Mouse (Mus musculus): ENCODE results near the gene Zfp292. TPM values are rescaled to one million over a fixed set of nuclear protein-coding genes. Genes with fewer than 3 reads are reported as not detected.

Gene Zfp292
- total and polyA plus RNA-seq, 3 experiments, result 9.8 to 19.4 (median 16.8) TPM

GRCm38 (mm10) chr4:34861438-34861837, 21.3 kb downstream of the Zfp292 start:
- DNase-seq (ENCODE audit: low read depth, low spot score), result no peak
- Histone ChIP-seq H3K4me1 (ENCODE audit: control insufficient read depth in 1 of 2, insufficient read depth in 2 of 2, low read length in 2 of 2) (peaks cover 0 to 4% of the 10 kb centered on the region in 2 experiments; a peak in 2 of 4 replicates), H3K9me3 (replicated peaks; ENCODE audit: insufficient read depth, low read length) (no peaks in the 10 kb centered on the region), H3K9ac (ENCODE audit: control insufficient read depth, low read depth, low read length, poor library complexity, severe bottlenecking) (no peak overlapping the region), H3K4me3 (ENCODE audit: control insufficient read depth in 1 of 2, insufficient read depth in 1 of 2, low read depth in 2 of 2, low read length in 2 of 2) (no peak overlapping the region), H3K79me2 (ENCODE audit: control insufficient read depth, insufficient read depth, low read length, poor library complexity) (peaks cover 46% of the 10 kb centered on the region), H3K27ac (ENCODE audit: control insufficient read depth, low read depth, low read length) (no peak overlapping the region), H3K36me3 (ENCODE audit: control insufficient read depth in 1 of 2, insufficient read depth in 2 of 2, low read length in 2 of 2) (peaks cover 2 to 4% of the 10 kb centered on the region in 2 experiments; a peak in 3 of 4 replicates), H3K27me3 (ENCODE audit: control insufficient read depth in 1 of 2, insufficient read depth in 2 of 2, low read length in 2 of 2) (no peaks in the 10 kb centered on the region)
- TF ChIP-seq TBP (IDR thresholded peaks at IDR 0.05; ENCODE audit: low read depth, low read length), result no peak

GRCm38 (mm10) chr4:34859416-34859815, 23.3 kb downstream of the Zfp292 start:
- no peaks in the 10 kb centered on the region for H3K27me3 ChIP-seq (ENCODE audit: control insufficient read depth in 1 of 2, insufficient read depth in 2 of 2, low read length in 2 of 2)
- H3K4me1 ChIP-seq (ENCODE audit: control insufficient read depth in 1 of 2, insufficient read depth in 2 of 2, low read length in 2 of 2), result peaks cover 0 to 4% of the 10 kb centered on the region in 2 experiments; a peak in 2 of 4 replicates
- TF ChIP-seq POLR2A (IDR thresholded peaks at IDR 0.05; ENCODE audit: control insufficient read depth in 1 of 2, insufficient read depth in 1 of 2, low read depth in 1 of 2, low read length in 2 of 2, poor library complexity in 1 of 2) (no peak), RCOR1 (IDR thresholded peaks at IDR 0.05; ENCODE audit: low read depth, low read length) (no peak), SIN3A (IDR thresholded peaks at IDR 0.05; ENCODE audit: low read length) (no peak)
- H3K9ac ChIP-seq (ENCODE audit: control insufficient read depth, low read depth, low read length, poor library complexity, severe bottlenecking), result no peak overlapping the region
- DNase-seq (ENCODE audit: low read depth, low spot score), result no peak
- H3K79me2 ChIP-seq (ENCODE audit: control insufficient read depth, insufficient read depth, low read length, poor library complexity), result peaks cover 43% of the 10 kb centered on the region
- no peak overlapping the region for H3K4me3 ChIP-seq (ENCODE audit: control insufficient read depth in 1 of 2, insufficient read depth in 1 of 2, low read depth in 2 of 2, low read length in 2 of 2)
- H3K27ac ChIP-seq (ENCODE audit: control insufficient read depth, low read depth, low read length), result no peak overlapping the region
- no peaks in the 10 kb centered on the region for H3K9me3 ChIP-seq (replicated peaks; ENCODE audit: insufficient read depth, low read length)
- peaks cover 4 to 7% of the 10 kb centered on the region in 2 experiments for H3K36me3 ChIP-seq (ENCODE audit: control insufficient read depth in 1 of 2, insufficient read depth in 2 of 2, low read length in 2 of 2)

GRCm38 (mm10) chr4:34858903-34859302, 23.9 kb downstream of the Zfp292 start:
- no peaks in the 10 kb centered on the region for H3K27me3 ChIP-seq (ENCODE audit: control insufficient read depth in 1 of 2, insufficient read depth in 2 of 2, low read length in 2 of 2)
- no peak overlapping the region for H3K27ac ChIP-seq (ENCODE audit: control insufficient read depth, low read depth, low read length)
- no peak overlapping the region for H3K4me3 ChIP-seq (ENCODE audit: control insufficient read depth in 1 of 2, insufficient read depth in 1 of 2, low read depth in 2 of 2, low read length in 2 of 2)
- no peak overlapping the region for H3K9ac ChIP-seq (ENCODE audit: control insufficient read depth, low read depth, low read length, poor library complexity, severe bottlenecking)
- peaks cover 41% of the 10 kb centered on the region for H3K79me2 ChIP-seq (ENCODE audit: control insufficient read depth, insufficient read depth, low read length, poor library complexity)
- no peak for DNase-seq (ENCODE audit: low read depth, low spot score)
- H3K4me1 ChIP-seq (ENCODE audit: control insufficient read depth in 1 of 2, insufficient read depth in 2 of 2, low read length in 2 of 2), result peaks cover 0 to 4% of the 10 kb centered on the region in 2 experiments; a peak in 2 of 4 replicates
- TF ChIP-seq KAT2A (conservative IDR thresholded peaks at IDR 0.05; ENCODE audit: low read depth, low read length), result no peak
- no peak for TF ChIP-seq POLR2AphosphoS2 (IDR thresholded peaks at IDR 0.05; ENCODE audit: low read length)
- no peak for TF ChIP-seq MAFK (IDR thresholded peaks at IDR 0.05; ENCODE audit: borderline replicate concordance, low read depth, low read length)
- TF ChIP-seq POLR2A (IDR thresholded peaks at IDR 0.05; ENCODE audit: control insufficient read depth in 1 of 2, insufficient read depth in 1 of 2, low read depth in 1 of 2, low read length in 2 of 2, poor library complexity in 1 of 2), result no peak
- TF ChIP-seq MYB (IDR thresholded peaks at IDR 0.05; ENCODE audit: low read depth, low read length), result no peak
- no peak for TF ChIP-seq ZKSCAN1 (IDR thresholded peaks at IDR 0.05; ENCODE audit: low read depth, low read length)
- TF ChIP-seq CTCF (IDR thresholded peaks at IDR 0.05 in 2 of 3, conservative IDR thresholded peaks at IDR 0.05 in 1 of 3; ENCODE audit: control insufficient read depth in 1 of 3, insufficient read depth in 1 of 3, low read depth in 2 of 3, low read length in 3 of 3, poor library complexity in 1 of 3, severe bottlenecking in 1 of 3), result no peak
- no peaks in the 10 kb centered on the region for H3K9me3 ChIP-seq (replicated peaks; ENCODE audit: insufficient read depth, low read length)
- H3K36me3 ChIP-seq (ENCODE audit: control insufficient read depth in 1 of 2, insufficient read depth in 2 of 2, low read length in 2 of 2), result peaks cover 4 to 7% of the 10 kb centered on the region in 2 experiments
